Mouse (Mus musculus): ENCODE measurements at regions not wholly inside any gene's neighbourhood (a gene's known extent, or its start where the extent isn't known, plus 50 kb on each side); places are given as distances from the start of the nearest gene placed in this dataset.

- WGBS, result 76% methylated on average over 5 of the region's 5 CpGs
- ATAC-seq (replicated peaks; ENCODE audit: insufficient number of reproducible peaks, insufficient read depth, low FRiP score, low read depth), result no peak
Measured at GRCm38 (mm10) chr13:110944683-110945082, 310.1 kb upstream of the Actbl2 start.

GRCm38 (mm10) chr13:110960212-110960611, 294.6 kb upstream of the Actbl2 start:
- Histone ChIP-seq H3K9ac (no peak overlapping the region), H3K36me3 (no peaks in the 10 kb centered on the region), H3K4me1 (replicated peaks) (no peaks in the 10 kb centered on the region), H3K4me3 (no peak overlapping the region), H3K4me2 (no peak overlapping the region), H3K27ac (no peak overlapping the region), H3K9me3 (replicated peaks) (no peaks in the 10 kb centered on the region; the same call in 1 of the 2 replicates), H3K27me3 (no peaks in the 10 kb centered on the region)
- WGBS, result 70% methylated on average over 5 of the region's 5 CpGs
- no peak for ATAC-seq (replicated peaks; ENCODE audit: insufficient number of reproducible peaks, insufficient read depth, low FRiP score, low read depth)

More at GRCm38 (mm10) chr13:110944683-110945082, 310.1 kb upstream of the Actbl2 start:
- no peak overlapping the region for H3K27ac ChIP-seq
- no peak overlapping the region for H3K9ac ChIP-seq
- no peak overlapping the region for H3K4me2 ChIP-seq
- H3K27me3 ChIP-seq, result no peaks in the 10 kb centered on the region
- no peaks in the 10 kb centered on the region for H3K36me3 ChIP-seq
- H3K4me3 ChIP-seq, result no peak overlapping the region
- H3K4me1 ChIP-seq (replicated peaks), result peaks cover 10% of the 10 kb centered on the region
- no peaks in the 10 kb centered on the region for H3K9me3 ChIP-seq (replicated peaks)

GRCm38 (mm10) chr13:110967109-110967508, 287.7 kb upstream of the Actbl2 start:
- 25% methylated on average over 8 of the region's 8 CpGs for WGBS
- H3K4me1 ChIP-seq (replicated peaks), result peaks cover 14% of the 10 kb centered on the region
- H3K4me3 ChIP-seq, result no peak overlapping the region
- no peaks in the 10 kb centered on the region for H3K36me3 ChIP-seq
- peak overlapping the region; percentile 67 for H3K27ac ChIP-seq
- H3K27me3 ChIP-seq, result no peaks in the 10 kb centered on the region
- no peaks in the 10 kb centered on the region for H3K9me3 ChIP-seq (replicated peaks)
- no peak overlapping the region for H3K4me2 ChIP-seq
- H3K9ac ChIP-seq, result no peak overlapping the region
- ATAC-seq (replicated peaks; ENCODE audit: insufficient number of reproducible peaks, insufficient read depth, low FRiP score, low read depth), result peak; percentile 79

GRCm38 (mm10) chr13:110967626-110968506, 286.9 kb upstream of the Actbl2 start:
- H3K4me3 ChIP-seq, result no peak overlapping the region
- no peaks in the 10 kb centered on the region for H3K27me3 ChIP-seq
- peak; percentile 91 for ATAC-seq (replicated peaks; ENCODE audit: insufficient number of reproducible peaks, insufficient read depth, low FRiP score, low read depth)
- H3K9ac ChIP-seq, result no peak overlapping the region
- 40% methylated on average over 5 of the region's 5 CpGs for WGBS
- peaks cover 14% of the 10 kb centered on the region for H3K4me1 ChIP-seq (replicated peaks)
- H3K27ac ChIP-seq, result peak overlapping the region; percentile 67
- H3K4me2 ChIP-seq, result no peak overlapping the region
- H3K36me3 ChIP-seq, result no peaks in the 10 kb centered on the region
- no peaks in the 10 kb centered on the region for H3K9me3 ChIP-seq (replicated peaks)

GRCm38 (mm10) chr13:110968507-110968905, 286.3 kb upstream of the Actbl2 start:
- Histone ChIP-seq H3K27ac (no peak overlapping the region), H3K9me3 (replicated peaks) (no peaks in the 10 kb centered on the region), H3K9ac (no peak overlapping the region), H3K36me3 (no peaks in the 10 kb centered on the region), H3K27me3 (no peaks in the 10 kb centered on the region), H3K4me2 (no peak overlapping the region), H3K4me1 (replicated peaks) (peaks cover 14% of the 10 kb centered on the region), H3K4me3 (no peak overlapping the region)
- 28% methylated on average over 7 of the region's 7 CpGs for WGBS
- ATAC-seq (replicated peaks; ENCODE audit: insufficient number of reproducible peaks, insufficient read depth, low FRiP score, low read depth), result peak; percentile 58; the same call in 1 of the 2 replicates

DNA sequence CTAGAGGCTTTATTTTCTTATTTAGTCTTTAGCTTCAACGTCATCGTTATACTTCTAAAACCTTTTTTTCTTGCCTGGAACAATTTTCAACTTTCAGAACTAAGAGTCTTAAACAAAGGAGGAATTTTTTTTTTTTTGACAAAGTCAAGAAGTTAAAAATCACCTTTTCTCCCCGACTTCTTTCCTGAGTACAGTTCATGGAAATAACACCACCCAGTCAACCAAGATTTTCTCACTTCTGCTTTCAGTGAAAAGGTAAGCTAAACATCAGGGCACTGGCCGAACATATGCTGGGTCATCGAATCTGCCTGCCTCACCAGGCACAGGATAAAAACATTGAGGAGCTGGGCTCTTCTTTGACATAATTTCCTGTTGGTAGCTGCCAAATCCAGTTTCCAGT, 277.4 kb upstream of the Actbl2 start:
- WGBS, result 75% methylated on average over 5 of the region's 5 CpGs
- H3K27me3 ChIP-seq, result no peaks in the 10 kb centered on the region
- H3K9ac ChIP-seq, result no peak overlapping the region
- no peak overlapping the region for H3K27ac ChIP-seq
- H3K4me3 ChIP-seq, result no peak overlapping the region
- no peak for ATAC-seq (replicated peaks; ENCODE audit: insufficient number of reproducible peaks, insufficient read depth, low FRiP score, low read depth)
- H3K4me2 ChIP-seq, result no peak overlapping the region
- no peaks in the 10 kb centered on the region for H3K4me1 ChIP-seq (replicated peaks)
- H3K36me3 ChIP-seq, result no peaks in the 10 kb centered on the region
- no peaks in the 10 kb centered on the region for H3K9me3 ChIP-seq (replicated peaks)

- no peaks in the 10 kb centered on the region for H3K9me3 ChIP-seq (replicated peaks)
- no peak overlapping the region for H3K4me2 ChIP-seq
- H3K9ac ChIP-seq, result no peak overlapping the region
- H3K4me1 ChIP-seq (replicated peaks), result no peaks in the 10 kb centered on the region
- ATAC-seq (replicated peaks; ENCODE audit: insufficient number of reproducible peaks, insufficient read depth, low FRiP score, low read depth), result no peak
- WGBS, result 66% methylated on average over 3 of the region's 3 CpGs
- H3K4me3 ChIP-seq, result no peak overlapping the region
- H3K36me3 ChIP-seq, result no peaks in the 10 kb centered on the region
- no peaks in the 10 kb centered on the region for H3K27me3 ChIP-seq
- no peak overlapping the region for H3K27ac ChIP-seq
Measured at GRCm38 (mm10) chr13:110978022-110978421, 276.8 kb upstream of the Actbl2 start.

GRCm38 (mm10) chr13:110990677-110991076, 264.1 kb upstream of the Actbl2 start:
- H3K36me3 ChIP-seq, result no peaks in the 10 kb centered on the region
- H3K27ac ChIP-seq, result no peak overlapping the region
- H3K4me2 ChIP-seq, result no peak overlapping the region
- no peaks in the 10 kb centered on the region for H3K27me3 ChIP-seq
- no peak overlapping the region for H3K9ac ChIP-seq
- WGBS, result 84% methylated on average over 2 of the region's 2 CpGs
- no peaks in the 10 kb centered on the region for H3K4me1 ChIP-seq (replicated peaks)
- no peak for ATAC-seq (replicated peaks; ENCODE audit: insufficient number of reproducible peaks, insufficient read depth, low FRiP score, low read depth)
- H3K4me3 ChIP-seq, result no peak overlapping the region
- H3K9me3 ChIP-seq (replicated peaks), result no peaks in the 10 kb centered on the region

DNA sequence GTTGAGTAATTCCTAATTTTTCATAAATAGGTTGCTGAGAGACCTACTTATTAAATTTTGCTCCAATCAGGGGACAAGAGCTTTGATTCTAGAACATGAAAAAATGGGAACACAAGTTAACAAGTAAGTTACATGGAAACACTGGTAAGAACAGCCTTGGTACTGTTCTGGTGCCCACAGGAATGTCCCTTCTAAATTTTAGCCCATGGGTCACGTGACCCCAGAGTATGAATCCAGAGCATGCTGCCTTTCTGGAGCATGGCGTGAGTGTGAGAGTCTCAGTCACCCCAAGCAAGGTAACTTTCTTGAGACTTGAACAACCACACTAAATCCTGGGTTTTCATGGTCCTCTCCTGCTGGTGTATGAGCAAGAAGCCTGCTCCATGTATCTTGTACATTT, 263.7 kb upstream of the Actbl2 start:
- no peak overlapping the region for H3K9ac ChIP-seq
- H3K36me3 ChIP-seq, result no peaks in the 10 kb centered on the region
- no peaks in the 10 kb centered on the region for H3K4me1 ChIP-seq (replicated peaks)
- no peaks in the 10 kb centered on the region for H3K9me3 ChIP-seq (replicated peaks)
- no peak overlapping the region for H3K4me2 ChIP-seq
- no peak overlapping the region for H3K27ac ChIP-seq
- no peak for ATAC-seq (replicated peaks; ENCODE audit: insufficient number of reproducible peaks, insufficient read depth, low FRiP score, low read depth)
- H3K27me3 ChIP-seq, result no peaks in the 10 kb centered on the region
- WGBS, result 93% methylated on average over 2 of the region's 2 CpGs
- H3K4me3 ChIP-seq, result no peak overlapping the region

DNA sequence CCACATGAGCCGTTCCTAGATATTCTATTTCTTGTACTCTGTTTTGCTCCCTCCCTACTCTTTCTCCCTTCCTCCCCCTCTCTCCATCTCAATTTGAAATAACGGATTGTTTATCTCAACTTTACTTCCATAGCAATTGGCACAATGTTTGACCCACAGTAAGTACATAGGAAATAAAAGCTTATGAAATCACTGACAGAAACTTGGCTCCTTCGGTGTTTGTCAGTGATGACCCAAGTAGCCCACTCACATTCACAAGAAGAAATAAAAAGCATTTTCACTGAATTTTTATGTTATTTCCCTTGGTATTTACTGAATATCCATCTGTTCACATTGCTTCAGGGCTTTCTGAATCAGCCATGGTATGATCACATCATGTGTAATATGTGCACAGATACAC, 260.2 kb upstream of the Actbl2 start:
- 62% methylated on average over 3 of the region's 3 CpGs for WGBS
- ATAC-seq (replicated peaks; ENCODE audit: insufficient number of reproducible peaks, insufficient read depth, low FRiP score, low read depth), result no peak

DNA sequence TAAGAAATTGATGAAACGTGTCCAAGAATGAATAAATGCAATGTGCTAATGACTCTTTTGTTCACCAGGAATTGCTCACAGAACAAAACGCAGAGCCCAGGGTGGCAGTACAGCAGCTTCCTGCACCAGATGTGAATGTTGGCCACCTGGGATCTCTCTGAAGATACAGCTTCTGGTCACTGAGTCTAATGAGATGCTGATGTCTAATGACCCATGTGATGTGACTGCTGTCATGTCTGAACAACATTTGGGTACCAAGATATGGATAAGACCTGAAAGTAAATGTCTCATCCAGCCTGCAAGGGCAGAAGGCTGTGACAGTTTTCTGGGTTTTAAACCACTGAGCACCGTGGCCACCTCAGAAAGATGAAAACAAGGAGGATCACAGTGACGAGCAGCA, 252.1 kb upstream of the Actbl2 start:
- H3K27me3 ChIP-seq, result no peaks in the 10 kb centered on the region
- H3K36me3 ChIP-seq, result no peaks in the 10 kb centered on the region
- H3K4me2 ChIP-seq, result no peak overlapping the region
- H3K4me3 ChIP-seq, result no peak overlapping the region
- H3K9ac ChIP-seq, result no peak overlapping the region
- no peaks in the 10 kb centered on the region for H3K4me1 ChIP-seq (replicated peaks)
- no peak overlapping the region for H3K27ac ChIP-seq
- 65% methylated on average over 4 of the region's 4 CpGs for WGBS
- no peaks in the 10 kb centered on the region for H3K9me3 ChIP-seq (replicated peaks)
- ATAC-seq (replicated peaks; ENCODE audit: insufficient number of reproducible peaks, insufficient read depth, low FRiP score, low read depth), result no peak

More for the DNA sequence above, 260.2 kb upstream of the Actbl2 start:
- H3K27me3 ChIP-seq, result no peaks in the 10 kb centered on the region
- no peak overlapping the region for H3K27ac ChIP-seq
- no peaks in the 10 kb centered on the region for H3K9me3 ChIP-seq (replicated peaks)
- H3K36me3 ChIP-seq, result no peaks in the 10 kb centered on the region
- no peaks in the 10 kb centered on the region for H3K4me1 ChIP-seq (replicated peaks)
- H3K4me3 ChIP-seq, result no peak overlapping the region
- H3K9ac ChIP-seq, result no peak overlapping the region
- H3K4me2 ChIP-seq, result no peak overlapping the region

DNA sequence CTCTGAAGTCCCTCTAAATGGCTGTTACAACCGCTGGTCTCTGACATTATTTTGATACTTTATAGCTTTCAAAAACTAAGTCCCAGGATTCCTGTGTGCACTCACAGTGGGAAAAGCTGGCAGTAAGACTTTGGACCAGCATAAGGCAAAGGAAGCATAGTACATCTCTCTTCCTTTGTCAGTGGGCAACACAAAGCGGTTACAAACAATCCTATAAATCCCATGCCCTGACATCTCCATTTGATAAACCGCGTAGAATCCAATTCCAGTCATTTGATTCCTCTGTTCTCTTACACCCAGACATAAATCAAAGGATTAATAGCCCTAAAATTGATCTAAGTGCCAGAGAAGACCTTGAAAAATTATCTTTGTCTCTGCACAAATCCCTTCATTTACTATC, 240.7 kb upstream of the Actbl2 start:
- H3K9ac ChIP-seq, result no peak overlapping the region
- no peak overlapping the region for H3K27ac ChIP-seq
- H3K4me2 ChIP-seq, result no peak overlapping the region
- no peaks in the 10 kb centered on the region for H3K36me3 ChIP-seq
- H3K4me1 ChIP-seq (replicated peaks), result no peaks in the 10 kb centered on the region
- no peak overlapping the region for H3K4me3 ChIP-seq
- ATAC-seq (replicated peaks; ENCODE audit: insufficient number of reproducible peaks, insufficient read depth, low FRiP score, low read depth), result no peak
- H3K9me3 ChIP-seq (replicated peaks), result no peaks in the 10 kb centered on the region
- no peaks in the 10 kb centered on the region for H3K27me3 ChIP-seq
- WGBS, result 76% methylated on average over 4 of the region's 4 CpGs
